Mouse (Mus musculus) erythroid progenitor cell, adult 5-6 weeks (primary cell): ENCODE data around the gene Nme9. TPM values are rescaled to one million over a fixed set of nuclear protein-coding genes. Genes with fewer than 3 reads are reported as not detected.

Experiments used
- ATAC-seq: replicated peaks from 2 replicates; pipeline ENCODE4 v1.8.0; 2016; ENCODE audit warnings: moderate number of reproducible peaks, mild to moderate bottlenecking, moderate TSS enrichment, inconsistent platforms; ENCODE audit not compliant: poor library complexity, low FRiP score, severe bottlenecking
- total RNA-seq, 2 experiments: library from RNA; stranded (forward) in 1 of 2; stranded (reverse) in 1 of 2; fragments of 150-400 nt in 1 of 2; fragments of 186-747, 209-891 nt in 1 of 2; gene quantifications; 2 replicates each; pipeline versions ENCODE4 v1.2.3 to v1.2.4; 2015 to 2017; ENCODE audit warnings: low replicate concordance in 2 of 2

Gene Nme9
- total RNA-seq, 2 experiments from 2014 or later = not detected

DNA sequence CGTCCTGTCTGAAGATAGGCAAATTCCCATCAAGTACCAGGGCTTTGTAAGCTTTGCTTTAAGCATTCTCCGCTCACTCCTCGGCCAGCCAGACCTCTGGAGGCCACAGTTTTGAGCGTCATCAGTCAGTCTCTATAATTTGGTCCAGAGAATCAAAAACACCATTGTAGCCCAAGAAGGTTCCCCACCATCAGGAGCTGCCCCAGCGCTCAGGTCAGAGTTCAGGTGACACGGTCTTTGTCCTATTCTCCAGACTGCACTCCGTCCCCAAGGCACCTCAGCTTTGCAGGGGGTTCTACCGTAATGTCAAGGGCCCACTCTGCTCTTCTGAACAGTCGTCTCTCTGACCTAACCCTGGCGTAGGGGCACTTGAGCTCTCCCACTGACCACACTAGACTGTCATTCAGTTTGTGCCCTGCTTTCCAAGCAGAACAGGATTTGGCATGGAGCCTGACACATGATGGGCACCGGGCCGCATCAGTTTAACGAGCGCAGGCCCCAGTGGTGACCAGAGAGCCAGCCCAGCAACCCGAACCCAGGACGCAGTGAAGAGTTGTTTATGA, 15.6 kb upstream of the Nme9 start:
- ATAC-seq = no peak

DNA sequence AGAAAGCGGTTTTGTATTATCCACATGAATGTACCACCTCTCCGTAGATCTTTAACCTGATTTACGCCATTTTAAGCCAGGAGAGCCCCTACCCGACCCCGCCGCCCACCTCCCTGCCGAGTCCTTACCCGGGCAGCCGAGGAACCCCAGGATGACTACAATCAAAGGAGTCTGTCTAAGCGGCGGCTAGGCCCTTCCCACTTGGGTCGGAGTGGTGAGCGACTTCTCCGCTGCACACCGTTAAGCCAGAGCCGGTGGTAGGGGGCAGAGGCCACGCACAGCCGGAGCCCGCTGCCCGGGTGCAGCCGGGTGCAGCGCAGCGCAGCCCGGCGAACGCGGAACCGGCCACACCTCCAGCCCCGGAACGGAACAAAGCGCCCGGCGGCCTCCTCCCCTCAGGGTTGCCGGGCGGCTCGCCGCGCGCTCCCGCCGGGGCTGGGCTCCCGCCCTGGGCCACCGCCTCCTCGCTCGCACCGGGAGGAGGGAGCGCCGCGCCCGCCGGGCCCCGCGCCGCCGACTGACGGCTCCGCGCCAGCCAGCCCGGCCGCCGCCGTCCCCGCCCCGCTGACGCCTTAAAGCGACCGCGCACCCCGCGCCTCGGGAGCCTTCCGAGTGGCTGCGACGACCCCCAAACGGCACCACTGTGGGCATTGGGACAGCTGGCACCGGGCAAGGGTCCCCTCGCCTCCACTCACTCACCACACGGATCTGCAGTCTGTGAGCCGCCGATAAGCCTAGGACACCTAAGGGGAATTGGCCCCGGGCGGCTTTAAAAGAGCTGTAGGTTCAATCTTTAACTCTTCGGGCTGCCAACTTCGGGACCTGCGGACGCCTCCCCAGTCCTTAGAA, 14.9 kb upstream of the Nme9 start:
- ATAC-seq = no peak

GRCm38 (mm10) chr9:99437031-99437764, 14.1 kb upstream of the Nme9 start, which contains the start of gene Mras:
Gene Mras (minus strand): TSS chr9:99437381.
- no peak for ATAC-seq

GRCm38 (mm10) chr9:99437781-99438565, 13.3 kb upstream of the Nme9 start:
- ATAC-seq = no peak

GRCm38 (mm10) chr9:99439064-99439463, 12.2 kb upstream of the Nme9 start:
- ATAC-seq = no peak

GRCm38 (mm10) chr9:99440941-99441340, 10.3 kb upstream of the Nme9 start:
- ATAC-seq = no peak

DNA sequence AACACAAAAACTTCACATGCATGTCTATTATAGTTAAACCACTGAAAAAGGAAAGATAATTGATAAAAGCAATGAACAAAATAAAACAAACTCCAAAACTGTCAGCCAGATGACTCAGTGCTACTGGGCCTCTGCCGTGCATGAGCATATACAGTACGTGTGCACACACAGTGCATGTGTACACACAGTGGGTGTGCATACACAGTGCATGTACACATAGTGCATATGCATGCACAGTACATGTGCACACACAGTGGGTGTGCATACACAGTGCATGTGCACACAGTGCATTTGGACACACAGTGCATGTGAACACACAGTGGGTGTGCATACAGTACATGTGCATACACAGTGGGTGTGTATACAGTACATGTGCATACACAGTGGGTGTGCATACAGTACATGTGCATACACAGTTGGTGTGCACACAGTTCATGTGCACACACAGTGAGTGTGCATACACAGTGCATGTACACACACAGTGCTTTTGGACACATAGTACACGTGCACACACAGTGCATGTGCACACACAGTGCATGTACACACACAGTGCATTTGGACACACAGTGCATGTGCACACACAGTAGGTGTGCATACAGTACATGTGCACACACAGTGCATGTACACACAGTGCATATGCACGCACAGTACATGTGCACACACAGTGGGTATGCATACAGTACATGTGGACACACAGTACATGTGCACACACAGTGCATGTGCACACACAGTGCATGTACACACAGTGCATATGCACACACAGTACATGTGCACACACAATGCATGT, 9.4 kb upstream of the Nme9 start:
- no peak for ATAC-seq

- ATAC-seq = no peak
Observed at GRCm38 (mm10) chr9:99444590-99445178, 6.6 kb upstream of the Nme9 start.

DNA sequence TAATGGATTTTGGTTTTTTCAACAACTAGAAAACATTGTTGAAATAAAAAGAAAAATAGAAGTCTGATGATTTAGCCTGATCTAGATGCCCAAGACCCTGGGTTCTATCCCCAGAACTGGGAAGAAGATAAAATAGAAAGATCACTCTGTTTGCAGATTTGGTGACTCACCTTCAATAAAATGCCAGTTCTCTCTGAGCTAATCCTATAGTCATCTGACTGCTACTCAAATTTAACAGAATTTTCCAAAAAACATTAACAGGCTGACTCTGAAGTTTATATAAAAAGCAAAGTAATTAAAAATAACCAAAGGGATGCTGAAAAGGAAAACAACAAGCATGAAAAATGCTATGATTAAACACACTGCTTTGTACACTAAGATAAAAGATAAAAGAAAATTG, 5.0 kb upstream of the Nme9 start:
- ATAC-seq = no peak

DNA sequence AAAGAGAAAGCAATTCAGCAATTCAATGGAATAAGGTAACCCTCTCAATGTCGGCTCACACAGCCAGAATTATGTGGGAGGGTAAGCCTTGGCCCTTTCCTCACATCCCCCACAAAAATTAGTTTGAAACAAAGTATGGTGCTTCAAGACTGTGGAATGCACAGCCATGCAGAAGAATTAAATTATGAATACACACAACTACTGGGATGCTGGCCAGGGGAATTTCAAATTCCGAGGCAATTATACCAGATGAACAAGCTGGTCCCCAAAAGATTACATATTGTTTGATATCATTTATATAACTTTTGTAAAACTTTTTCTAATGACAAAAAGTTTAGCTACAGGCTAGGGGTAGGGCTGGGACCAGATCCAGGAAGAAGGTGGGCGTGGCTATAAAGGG, 4.0 kb upstream of the Nme9 start:
- ATAC-seq = no peak

- ATAC-seq = no peak
Observed at GRCm38 (mm10) chr9:99449886-99450647, 1.2 kb upstream of the Nme9 start.

DNA sequence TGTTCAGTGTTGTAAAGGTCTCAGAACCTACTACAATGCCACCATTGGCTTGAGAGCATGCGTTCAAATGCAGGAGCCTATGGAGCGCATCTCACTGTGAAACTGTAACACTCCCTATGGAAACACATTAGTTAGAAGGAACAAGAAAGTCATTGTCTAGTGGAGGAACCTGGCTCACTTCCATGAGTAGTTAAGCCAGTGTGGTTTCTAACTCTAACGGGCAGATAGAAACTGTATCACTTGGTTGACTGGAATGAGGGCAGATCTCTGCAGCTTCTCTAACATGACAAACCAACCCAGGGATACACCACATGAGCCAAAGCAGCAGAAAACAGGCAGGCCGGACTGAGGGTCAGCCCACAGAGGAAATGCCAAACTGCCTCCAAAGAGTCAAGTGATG, 2.9 kb downstream of the Nme9 start:
- ATAC-seq = no peak

- 0 out of 2 replicates have a peak, but pooled peaks have one; percentile 68 for ATAC-seq
Observed at GRCm38 (mm10) chr9:99458529-99459208, 7.4 kb downstream of the Nme9 start.

GRCm38 (mm10) chr9:99459730-99460129, 8.5 kb downstream of the Nme9 start:
- no peak for ATAC-seq

DNA sequence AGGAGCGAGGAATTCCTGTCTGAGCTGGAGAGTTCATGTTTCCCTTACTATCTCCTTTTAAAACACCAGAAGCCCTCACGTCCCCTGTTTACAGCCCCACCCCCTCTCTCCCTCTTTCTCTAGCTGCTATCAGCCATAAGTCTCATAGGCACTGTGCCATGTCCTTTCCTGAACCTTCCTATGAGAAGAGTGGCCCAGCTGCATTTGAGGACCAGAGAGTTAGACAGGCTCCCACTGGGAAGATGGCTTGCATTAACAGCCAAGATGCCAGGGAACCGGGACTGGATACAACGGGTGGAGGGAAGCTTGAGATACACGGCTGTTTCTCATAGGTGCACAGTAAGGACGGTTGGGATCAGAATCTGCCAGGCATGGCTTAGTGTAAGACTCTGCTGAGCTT, 13.6 kb downstream of the Nme9 start:
- ATAC-seq = no peak

DNA sequence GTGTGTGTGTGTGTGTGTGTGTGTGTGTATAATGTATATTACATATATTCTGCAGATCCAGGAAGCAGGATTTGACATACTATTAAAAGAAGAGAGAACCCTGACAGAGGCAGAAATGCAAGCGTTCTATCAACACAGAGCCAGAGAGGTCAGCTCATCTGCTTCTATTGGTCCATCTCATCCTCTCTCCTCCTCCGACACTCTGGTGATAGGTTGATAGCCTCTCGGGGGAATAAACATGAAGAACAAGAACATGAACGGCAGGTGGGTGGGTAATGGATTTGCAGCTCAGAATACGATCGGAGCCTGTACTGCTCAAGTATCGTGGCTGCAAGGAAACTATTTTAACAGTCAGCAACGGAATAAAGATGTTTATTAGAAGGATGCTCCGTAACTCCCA, 17.3 kb downstream of the Nme9 start:
- ATAC-seq = no peak

DNA sequence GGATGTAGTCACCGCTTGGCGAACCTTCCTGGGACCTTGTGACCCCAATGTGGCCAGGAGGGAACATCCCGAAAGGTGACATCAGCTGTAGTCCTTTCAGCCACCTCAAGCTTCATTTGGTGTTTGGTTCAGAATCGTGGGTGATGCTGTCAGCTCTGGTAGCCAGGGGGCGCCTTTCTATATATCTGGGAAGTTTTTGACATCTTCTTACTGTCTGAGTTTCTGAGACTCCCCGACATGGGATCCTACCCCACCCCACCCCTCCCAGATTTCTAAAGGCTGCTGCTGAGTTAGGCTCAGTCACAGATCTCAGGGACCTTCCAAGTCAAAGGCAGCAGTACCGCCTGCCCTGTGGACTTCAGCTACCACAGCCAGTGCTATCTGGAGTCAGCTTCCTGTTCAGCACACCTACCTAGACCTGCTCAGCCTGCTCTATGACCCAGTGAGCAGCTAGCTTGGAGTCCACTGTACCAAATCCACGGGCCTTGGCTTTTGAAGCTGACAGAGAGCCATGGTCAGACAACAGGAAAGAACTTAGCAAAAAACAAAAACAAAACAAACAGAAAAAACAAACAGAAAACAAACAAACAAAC, 18.5 kb downstream of the Nme9 start:
- ATAC-seq = no peak
